Mouse (Mus musculus): ENCODE results near the gene Vps37c. TPM values are rescaled to one million over a fixed set of nuclear protein-coding genes. Genes with fewer than 3 reads are reported as not detected.
A peak's percentile ranks its signal among the peaks of the same experiment; 100 is the strongest.

Gene Vps37c
- polyA plus RNA-seq, 1 experiment from 2014 or later: 36.6 TPM

DNA sequence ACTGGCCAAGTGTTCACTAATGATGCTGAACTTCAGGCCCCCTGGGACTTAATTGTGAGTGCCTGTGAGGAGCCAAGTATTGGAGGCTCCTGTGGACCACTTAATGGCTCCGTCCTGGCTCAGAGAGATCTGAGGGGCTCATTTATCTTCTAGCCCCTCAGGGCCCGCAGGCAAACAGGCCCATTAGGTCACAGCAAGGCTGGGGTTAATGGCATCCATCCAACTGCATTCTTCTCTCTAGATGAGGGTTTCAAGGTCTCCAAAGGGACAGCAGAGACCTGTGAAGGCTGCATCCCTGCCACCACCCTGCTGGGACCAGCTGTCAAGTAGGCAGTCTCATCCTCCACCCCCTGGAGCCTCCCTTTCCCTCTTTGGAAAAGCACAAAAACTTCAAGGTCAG, 31.2 kb downstream of the Vps37c start:
- ATAC-seq (ENCODE audit: low FRiP score): peak; percentile 60
- no peaks in the 10 kb centered on the region for H3K36me3 ChIP-seq
- H3K4me1 ChIP-seq: peaks cover 28% of the 10 kb centered on the region

DNA sequence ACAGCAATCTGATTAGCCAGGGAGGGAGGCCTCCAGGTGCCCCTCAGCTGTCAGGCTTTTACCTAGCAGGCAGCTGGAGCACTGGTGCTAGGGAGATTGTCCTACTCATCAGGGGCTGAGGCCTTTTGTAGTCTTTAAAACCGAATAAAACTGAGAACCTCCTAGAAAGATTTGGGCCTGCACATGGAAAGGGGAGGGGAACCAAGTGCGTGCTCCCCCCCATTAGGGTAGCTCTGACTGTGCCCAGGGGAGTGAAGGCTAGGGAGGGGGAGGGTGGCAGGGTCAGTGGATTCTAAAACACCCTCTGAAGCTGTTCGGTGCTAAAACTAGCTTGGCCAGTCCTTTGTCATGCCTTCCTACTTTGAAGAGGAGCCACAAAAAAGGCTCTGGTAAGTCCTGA, 32.0 kb downstream of the Vps37c start:
- Histone ChIP-seq H3K4me1 (peaks cover 28% of the 10 kb centered on the region), H3K9me3 (replicated peaks) (no peaks in the 10 kb centered on the region), H3K27ac (peak overlapping the region; percentile 62), H3K4me3 (no peak overlapping the region), H3K27me3 (no peaks in the 10 kb centered on the region), H3K4me2 (replicated peaks) (no peak overlapping the region), H3K36me3 (no peaks in the 10 kb centered on the region), H3K9ac (no peak overlapping the region)
- ATAC-seq (ENCODE audit: low FRiP score): no peak
- WGBS: 36% methylated on average over 3 of the region's 3 CpGs

More for the DNA sequence above, 31.2 kb downstream of the Vps37c start:
- H3K4me3 ChIP-seq: no peak overlapping the region
- no peak overlapping the region for H3K9ac ChIP-seq
- H3K4me2 ChIP-seq (replicated peaks): no peak overlapping the region
- WGBS: 31% methylated on average over 2 of the region's 2 CpGs
- peak overlapping the region; percentile 62; the same call in 1 of the 2 replicates for H3K27ac ChIP-seq
- H3K27me3 ChIP-seq: no peaks in the 10 kb centered on the region
- H3K9me3 ChIP-seq (replicated peaks): no peaks in the 10 kb centered on the region

DNA sequence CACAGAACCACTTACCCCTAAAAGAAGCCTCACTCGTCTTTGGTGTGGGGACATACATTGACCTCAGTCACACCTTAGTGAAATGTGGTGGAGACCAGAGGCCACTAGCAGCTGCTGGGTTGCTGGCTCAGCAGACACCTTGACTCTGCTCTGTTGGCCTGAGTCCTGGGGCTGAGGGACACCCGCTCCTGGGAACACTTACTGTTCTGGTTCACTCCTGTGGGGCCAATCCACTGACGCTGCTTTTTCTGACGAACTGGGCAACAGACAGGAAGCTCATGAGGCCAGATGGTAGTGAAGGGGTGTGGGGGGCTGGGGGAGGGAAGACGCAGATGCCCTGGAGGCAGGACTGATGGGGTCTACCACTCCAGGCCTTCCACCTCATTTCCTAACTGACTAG, 32.5 kb downstream of the Vps37c start:
- Histone ChIP-seq H3K4me1 (peaks cover 28% of the 10 kb centered on the region), H3K9ac (no peak overlapping the region), H3K4me3 (no peak overlapping the region), H3K36me3 (no peaks in the 10 kb centered on the region), H3K27me3 (no peaks in the 10 kb centered on the region), H3K9me3 (replicated peaks) (no peaks in the 10 kb centered on the region), H3K27ac (no peak overlapping the region), H3K4me2 (replicated peaks) (no peak overlapping the region)
- 62% methylated on average over 5 of the region's 5 CpGs for WGBS
- no peak for ATAC-seq (ENCODE audit: low FRiP score)

- no peak overlapping the region for H3K4me2 ChIP-seq (replicated peaks)
- H3K4me1 ChIP-seq: peaks cover 28% of the 10 kb centered on the region
- H3K36me3 ChIP-seq: no peaks in the 10 kb centered on the region
- 19% methylated on average over 13 of the region's 13 CpGs for whole genome bisulfite sequencing
- H3K9me3 ChIP-seq (replicated peaks): no peaks in the 10 kb centered on the region
- H3K27ac ChIP-seq: no peak overlapping the region
- ATAC-seq (ENCODE audit: low FRiP score): no peak
- no peak overlapping the region for H3K4me3 ChIP-seq
- no peak overlapping the region for H3K9ac ChIP-seq
- H3K27me3 ChIP-seq: no peaks in the 10 kb centered on the region
These were observed 34.5 kb downstream of the Vps37c start for GRCm38 (mm10) chr19:10723084-10723483.

GRCm38 (mm10) chr19:10723649-10724048, 35.1 kb downstream of the Vps37c start:
- Histone ChIP-seq H3K27me3 (no peaks in the 10 kb centered on the region), H3K36me3 (no peaks in the 10 kb centered on the region), H3K4me2 (replicated peaks) (no peak overlapping the region), H3K27ac (no peak overlapping the region), H3K4me3 (no peak overlapping the region), H3K4me1 (peaks cover 28% of the 10 kb centered on the region), H3K9ac (no peak overlapping the region), H3K9me3 (replicated peaks) (no peaks in the 10 kb centered on the region)
- WGBS: 42% methylated on average over 5 of the region's 5 CpGs
- no peak for ATAC-seq (ENCODE audit: low FRiP score)

DNA sequence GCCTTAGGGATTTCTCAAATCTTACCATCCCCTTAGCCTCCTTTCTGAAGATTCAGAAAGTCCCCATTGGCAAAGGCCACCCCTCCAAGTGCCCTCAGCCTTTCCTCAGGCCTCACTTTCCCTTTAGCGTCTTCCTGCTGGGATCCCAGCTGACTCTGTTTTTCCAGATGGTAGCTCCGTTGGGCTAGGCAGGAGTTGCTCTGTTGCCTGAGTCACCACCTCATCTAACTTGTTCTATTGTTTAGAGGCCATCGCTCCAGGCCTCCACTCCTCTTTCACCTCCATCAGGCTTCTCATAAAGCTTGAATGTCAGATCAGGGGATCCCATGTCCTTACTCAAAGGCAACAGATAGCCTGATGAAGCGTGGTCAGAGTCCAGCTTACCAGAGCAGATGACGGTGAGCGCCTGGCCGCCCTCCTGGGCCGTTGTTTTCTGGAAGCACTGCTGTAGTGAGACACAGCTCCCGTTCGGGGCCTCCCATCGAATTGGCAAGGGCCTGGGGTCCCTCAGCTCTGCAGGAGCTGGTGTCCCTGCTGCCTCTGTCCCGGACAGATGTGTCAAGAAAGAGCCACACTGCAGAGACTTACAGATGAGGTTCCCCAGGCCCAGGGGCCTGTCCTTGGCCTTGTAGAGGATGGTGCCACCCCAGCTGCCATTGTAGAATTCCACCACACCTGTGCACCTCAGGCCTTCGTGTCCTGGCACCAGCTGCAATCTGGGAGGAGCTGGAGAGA, 36.3 kb downstream of the Vps37c start:
- Histone ChIP-seq H3K9ac (no peak overlapping the region), H3K27me3 (no peaks in the 10 kb centered on the region), H3K36me3 (no peaks in the 10 kb centered on the region), H3K4me1 (peaks cover 22% of the 10 kb centered on the region), H3K9me3 (replicated peaks) (no peaks in the 10 kb centered on the region), H3K4me3 (no peak overlapping the region), H3K27ac (no peak overlapping the region), H3K4me2 (replicated peaks) (no peak overlapping the region)
- WGBS: 68% methylated on average over 13 of the region's 13 CpGs
- no peak for ATAC-seq (ENCODE audit: low FRiP score)

DNA sequence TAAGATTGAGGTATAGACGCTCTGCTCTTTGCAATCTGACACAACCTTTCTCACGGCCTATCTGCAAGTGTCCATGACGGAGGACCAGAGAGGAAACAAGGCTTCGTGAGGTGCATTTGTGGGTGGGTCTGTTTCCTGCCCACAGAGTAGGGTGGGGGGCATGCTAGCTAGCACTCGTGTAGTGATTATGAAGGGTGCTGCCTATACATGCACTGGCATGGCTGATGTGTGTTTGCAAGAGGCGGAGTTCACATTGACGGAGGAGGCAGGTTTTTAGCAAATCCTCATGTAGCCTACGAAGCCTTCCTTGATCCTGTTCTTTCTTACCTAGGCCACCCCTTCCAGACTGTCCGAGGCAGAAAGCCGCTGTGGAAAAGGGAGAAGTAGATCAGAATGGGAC, 41.4 kb downstream of the Vps37c start:
- Histone ChIP-seq H3K4me1 (no peaks in the 10 kb centered on the region), H3K9me3 (replicated peaks) (no peaks in the 10 kb centered on the region), H3K4me3 (no peak overlapping the region), H3K4me2 (replicated peaks) (no peak overlapping the region), H3K27ac (no peak overlapping the region), H3K36me3 (no peaks in the 10 kb centered on the region), H3K9ac (no peak overlapping the region), H3K27me3 (no peaks in the 10 kb centered on the region)
- ATAC-seq (ENCODE audit: low FRiP score): peak; percentile 9; the same call in 1 of the 2 replicates
- 86% methylated on average over 10 of the region's 10 CpGs for WGBS

DNA sequence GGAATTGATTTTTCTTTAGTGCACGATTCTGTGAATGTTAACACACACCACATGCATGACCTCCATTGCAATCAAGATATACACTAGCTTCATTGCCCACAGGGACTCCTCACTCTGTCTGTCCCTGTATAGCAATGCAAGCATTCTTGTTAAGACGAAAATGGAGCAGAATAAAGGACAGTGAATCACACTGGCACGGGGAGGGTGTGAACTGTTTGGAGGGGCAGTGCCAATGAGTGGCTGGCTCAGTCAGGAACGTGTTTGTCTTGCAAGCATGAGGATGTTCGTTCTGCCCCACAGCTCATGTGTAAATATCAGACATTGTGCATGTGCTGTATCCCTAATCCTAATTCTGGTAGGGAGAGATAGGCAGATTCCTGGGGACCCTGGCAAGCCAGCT, 41.9 kb downstream of the Vps37c start:
- no peak overlapping the region for H3K9ac ChIP-seq
- WGBS: 70% methylated on average over 5 of the region's 5 CpGs
- no peak overlapping the region; the same call in 1 of the 2 replicates for H3K27ac ChIP-seq
- ATAC-seq (ENCODE audit: low FRiP score): peak; percentile 24; the same call in 1 of the 2 replicates
- no peaks in the 10 kb centered on the region for H3K4me1 ChIP-seq
- H3K4me2 ChIP-seq (replicated peaks): no peak overlapping the region
- H3K9me3 ChIP-seq (replicated peaks): no peaks in the 10 kb centered on the region
- H3K27me3 ChIP-seq: no peaks in the 10 kb centered on the region
- no peaks in the 10 kb centered on the region for H3K36me3 ChIP-seq
- H3K4me3 ChIP-seq: no peak overlapping the region

GRCm38 (mm10) chr19:10731975-10732374, 43.4 kb downstream of the Vps37c start:
- Histone ChIP-seq H3K9me3 (replicated peaks) (no peaks in the 10 kb centered on the region), H3K4me3 (no peak overlapping the region), H3K4me2 (replicated peaks) (no peak overlapping the region), H3K4me1 (no peaks in the 10 kb centered on the region), H3K27me3 (no peaks in the 10 kb centered on the region), H3K9ac (no peak overlapping the region), H3K36me3 (no peaks in the 10 kb centered on the region), H3K27ac (no peak overlapping the region)
- WGBS: 90% methylated on average over 7 of the region's 7 CpGs
- no peak for ATAC-seq (ENCODE audit: low FRiP score)

DNA sequence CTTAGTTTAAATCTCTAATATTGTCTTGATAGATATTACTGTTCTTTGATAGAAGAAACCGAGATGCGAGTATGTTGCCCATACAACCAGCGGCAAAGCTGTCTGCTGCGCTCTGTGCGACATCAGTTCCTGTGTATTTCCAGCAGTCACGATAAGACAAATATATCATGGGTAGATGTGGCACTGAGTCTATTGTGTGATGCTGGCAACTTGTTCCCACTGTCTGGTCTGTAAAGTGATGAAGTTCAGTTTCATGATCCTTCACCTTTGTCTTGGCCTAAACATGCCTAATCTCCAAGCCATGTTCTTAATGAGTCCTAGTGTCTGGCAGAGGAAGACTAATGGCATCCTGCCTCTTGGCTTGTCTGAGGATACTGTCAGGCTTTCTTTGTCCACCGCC, 44.2 kb downstream of the Vps37c start:
- H3K36me3 ChIP-seq: no peaks in the 10 kb centered on the region
- H3K4me3 ChIP-seq: no peak overlapping the region
- H3K9me3 ChIP-seq (replicated peaks): no peaks in the 10 kb centered on the region
- WGBS: 94% methylated on average over 7 of the region's 7 CpGs
- H3K27me3 ChIP-seq: no peaks in the 10 kb centered on the region
- H3K4me1 ChIP-seq: no peaks in the 10 kb centered on the region
- no peak overlapping the region for H3K27ac ChIP-seq
- H3K4me2 ChIP-seq (replicated peaks): no peak overlapping the region
- no peak for ATAC-seq (ENCODE audit: low FRiP score)
- no peak overlapping the region for H3K9ac ChIP-seq

GRCm38 (mm10) chr19:10733501-10734127, 45.1 kb downstream of the Vps37c start:
- Histone ChIP-seq H3K9ac (no peak overlapping the region), H3K4me3 (no peak overlapping the region), H3K27me3 (no peaks in the 10 kb centered on the region), H3K36me3 (no peaks in the 10 kb centered on the region), H3K4me1 (no peaks in the 10 kb centered on the region), H3K4me2 (replicated peaks) (no peak overlapping the region), H3K9me3 (replicated peaks) (no peaks in the 10 kb centered on the region), H3K27ac (no peak overlapping the region)
- ATAC-seq (ENCODE audit: low FRiP score): no peak
- WGBS: 87% methylated on average over 10 of the region's 10 CpGs

- no peak overlapping the region for H3K9ac ChIP-seq
- H3K4me3 ChIP-seq: no peak overlapping the region
- no peaks in the 10 kb centered on the region for H3K27me3 ChIP-seq
- no peak for ATAC-seq (ENCODE audit: low FRiP score)
- no peak overlapping the region for H3K4me2 ChIP-seq (replicated peaks)
- H3K9me3 ChIP-seq (replicated peaks): no peaks in the 10 kb centered on the region
- H3K4me1 ChIP-seq: no peaks in the 10 kb centered on the region
- no peaks in the 10 kb centered on the region for H3K36me3 ChIP-seq
- no peak overlapping the region for H3K27ac ChIP-seq
- WGBS: 86% methylated on average over 7 of the region's 7 CpGs
These were observed 46.0 kb downstream of the Vps37c start for GRCm38 (mm10) chr19:10734554-10734953.

DNA sequence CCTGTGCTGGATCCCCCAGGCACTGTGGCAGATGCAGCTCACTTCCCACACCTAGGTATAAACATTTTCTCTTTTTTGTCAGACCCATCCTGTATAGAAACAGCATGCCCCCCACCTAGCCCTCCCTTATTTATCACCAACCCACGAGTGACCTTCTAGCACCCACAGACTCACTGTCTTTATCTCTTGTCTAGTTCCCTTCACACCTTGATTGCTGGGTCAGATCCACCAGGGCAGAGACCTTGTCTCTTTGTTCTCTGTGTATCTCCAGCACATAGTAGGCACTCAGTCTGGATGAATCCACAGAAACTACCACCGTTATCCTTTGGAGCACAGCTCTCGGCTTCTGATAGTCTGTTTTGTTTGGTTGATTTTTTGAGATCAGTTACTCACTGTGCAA, 46.5 kb downstream of the Vps37c start:
- H3K4me1 ChIP-seq: no peaks in the 10 kb centered on the region
- H3K9ac ChIP-seq: no peak overlapping the region
- ATAC-seq (ENCODE audit: low FRiP score): no peak
- H3K4me2 ChIP-seq (replicated peaks): no peak overlapping the region
- H3K36me3 ChIP-seq: no peaks in the 10 kb centered on the region
- H3K4me3 ChIP-seq: no peak overlapping the region
- H3K9me3 ChIP-seq (replicated peaks): no peaks in the 10 kb centered on the region
- H3K27me3 ChIP-seq: no peaks in the 10 kb centered on the region
- WGBS: 90% methylated on average over 3 of the region's 3 CpGs
- no peak overlapping the region for H3K27ac ChIP-seq
